Mouse (Mus musculus) heart, postnatal 4 days (tissue): Measurements from ENCODE around the gene Phrf1. TPM values are rescaled to one million over a fixed set of nuclear protein-coding genes. Genes with fewer than 3 reads are reported as not detected.
"Not testable (repeated sequence)": the region's sequence is repeated elsewhere in the genome, so short reads cannot be mapped to it uniquely, and the experiment has no call there.

ENCODE experiments used
- DNase-seq: peaks from one replicate; pipeline ENCODE4 v3.0.0; 2021
- total RNA-seq, 2 experiments: library from RNA; stranded (reverse); gene quantifications; 2 replicates each; pipeline ENCODE4 v1.2.3; 2021

Phrf1 gene
- total RNA-seq, 2 experiments from 2014 or later = 44.3 to 52.2 TPM

GRCm38 (mm10) chr7:141213605-141214235 is 14.9 kb upstream of the Phrf1 start, which contains the start of gene Lmntd2:
Gene Lmntd2 (minus strand): TSS chr7:141214080.
- DNase-seq = no peak

- DNase-seq = no peak
Observed at GRCm38 (mm10) chr7:141214310-141214709, 14.3 kb upstream of the Phrf1 start.

- peak; percentile 91 for DNase-seq
Observed at GRCm38 (mm10) chr7:141215101-141215879, 13.3 kb upstream of the Phrf1 start, which contains the start of gene Rassf7. Gene Rassf7 (plus strand): TSS chr7:141215860.

DNA sequence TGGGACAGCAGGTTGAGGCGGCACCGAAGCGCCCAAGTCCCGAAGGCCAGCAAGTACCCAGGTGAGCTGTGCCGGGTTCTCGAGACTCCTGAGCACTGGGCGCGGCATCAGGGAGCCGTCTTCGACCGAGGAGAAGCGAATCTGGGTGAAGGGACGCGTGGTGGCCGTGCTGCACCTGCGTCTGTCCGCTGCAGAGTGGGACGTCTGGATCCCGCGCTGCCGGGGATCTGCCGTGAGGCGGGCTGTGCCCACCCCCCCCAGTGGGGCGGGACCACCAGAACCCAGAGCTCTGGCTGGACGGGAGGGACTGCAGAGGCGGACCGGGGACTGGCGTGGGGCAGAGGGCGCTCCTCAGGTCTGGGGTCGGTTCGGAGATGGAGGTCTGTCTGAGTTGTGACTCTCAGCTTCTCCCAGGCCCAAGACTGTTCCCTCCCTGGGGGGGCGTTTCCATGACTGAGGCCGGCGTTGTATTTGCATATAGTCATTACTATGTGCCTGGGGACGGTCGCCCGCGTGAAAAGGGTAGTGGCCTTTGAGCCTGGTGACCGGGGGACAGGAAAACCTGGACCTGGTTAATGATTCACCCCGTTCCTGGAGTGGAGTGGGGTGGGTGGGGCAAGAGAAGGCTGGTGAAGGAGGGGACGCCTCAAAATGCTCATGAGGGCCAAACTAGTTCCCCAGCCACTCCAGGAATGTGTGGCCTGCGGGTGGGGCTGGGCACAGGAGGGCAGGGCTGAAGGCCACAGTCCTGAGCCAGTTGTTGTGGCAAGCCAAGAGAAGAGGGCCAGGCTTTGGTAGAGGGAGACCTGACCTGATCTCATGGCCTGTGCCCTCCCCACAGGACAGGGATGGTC is 12.5 kb upstream of the Phrf1 start:
- peak; percentile 45 for DNase-seq

DNA sequence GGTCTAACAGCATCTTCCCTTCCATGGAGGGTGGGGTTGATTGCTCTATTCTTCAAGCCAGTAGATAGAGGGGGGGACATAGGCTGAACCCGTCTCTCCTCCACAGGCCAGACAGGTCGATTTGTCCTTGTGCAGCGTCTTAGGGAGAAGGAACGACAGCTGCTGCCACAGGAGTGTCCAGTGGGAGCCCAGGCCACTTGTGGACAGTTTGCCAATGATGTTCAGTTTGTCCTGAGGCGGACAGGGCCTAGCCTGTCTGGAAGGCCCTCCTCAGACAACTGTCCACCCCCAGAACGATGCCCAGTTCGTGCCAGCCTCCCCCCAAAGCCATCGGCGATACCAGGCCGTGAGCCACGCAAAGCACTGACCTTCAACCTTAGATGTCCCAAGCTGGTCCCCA is 11.7 kb upstream of the Phrf1 start:
- no peak for DNase-seq

GRCm38 (mm10) chr7:141217343-141218013 is 11.1 kb upstream of the Phrf1 start:
- no peak for DNase-seq

DNA sequence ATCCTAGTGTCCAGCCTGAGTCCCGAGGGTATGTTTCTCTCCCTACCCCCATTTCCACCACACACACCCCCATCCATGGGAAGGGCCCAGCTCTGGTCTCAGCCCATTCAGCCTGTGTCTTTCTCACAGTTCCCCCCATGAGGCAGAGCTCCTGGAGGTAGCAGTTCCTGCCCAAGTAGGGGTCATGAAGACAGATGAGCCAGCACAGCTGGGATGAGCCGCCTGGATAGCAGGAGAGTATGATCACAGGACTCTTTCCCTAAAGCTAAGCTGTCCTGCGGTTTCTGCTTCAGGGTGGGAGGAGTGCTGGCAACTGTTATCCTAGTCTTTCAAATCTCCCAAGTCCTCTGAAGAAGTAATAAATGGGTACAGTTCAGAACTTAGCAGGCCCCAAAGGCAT is 10.4 kb upstream of the Phrf1 start:
- no peak for DNase-seq

- DNase-seq = no peak
Observed at GRCm38 (mm10) chr7:141218557-141219133, 9.9 kb upstream of the Phrf1 start.

DNA sequence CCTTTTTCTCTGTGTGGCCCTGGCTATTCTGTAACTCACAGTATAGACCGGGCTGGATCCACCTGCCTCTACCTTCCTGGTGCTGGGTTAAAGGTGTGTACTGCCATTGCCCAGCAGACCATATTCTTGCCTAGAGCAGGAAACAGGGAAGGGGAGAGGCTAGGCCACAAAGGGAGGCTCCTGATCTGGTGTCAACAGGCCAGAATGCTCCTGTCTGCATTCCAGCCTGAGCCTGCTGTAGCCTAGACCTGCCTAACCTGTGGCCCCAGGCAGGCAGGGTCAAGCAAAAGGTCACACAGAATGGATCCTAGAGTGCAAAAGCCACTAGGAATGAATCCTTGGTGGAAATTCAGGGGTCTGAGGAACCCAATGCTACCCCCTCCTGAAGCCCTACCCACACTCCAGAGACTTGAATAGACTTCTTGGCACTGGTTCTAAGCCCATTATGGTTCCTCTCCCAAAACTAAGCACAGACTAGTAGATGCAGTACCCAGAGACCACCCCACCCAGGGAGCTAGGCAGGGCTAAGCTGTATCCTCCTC is 9.0 kb upstream of the Phrf1 start:
- DNase-seq = no peak

GRCm38 (mm10) chr7:141220377-141220776 is 8.2 kb upstream of the Phrf1 start:
- no peak for DNase-seq

GRCm38 (mm10) chr7:141221249-141222125 is 7.1 kb upstream of the Phrf1 start:
- DNase-seq = peak; percentile 98

DNA sequence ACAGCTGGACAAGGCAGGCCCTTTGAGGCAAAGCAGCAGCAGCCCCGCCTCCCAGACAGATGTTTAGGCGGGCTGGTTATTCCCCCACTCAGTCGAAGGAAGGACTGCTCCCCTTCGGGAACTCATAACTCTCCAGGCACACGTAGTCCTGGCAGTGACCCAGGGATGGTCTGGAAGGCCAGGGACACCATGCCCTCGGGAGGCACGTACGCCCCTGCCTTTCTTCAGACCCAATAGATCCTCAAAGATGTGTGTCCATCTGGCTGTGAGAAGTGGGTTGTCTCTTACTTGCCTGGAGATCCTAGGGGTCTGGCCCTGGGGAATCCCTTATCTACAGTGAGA is 6.5 kb upstream of the Phrf1 start:
- DNase-seq = no peak

DNA sequence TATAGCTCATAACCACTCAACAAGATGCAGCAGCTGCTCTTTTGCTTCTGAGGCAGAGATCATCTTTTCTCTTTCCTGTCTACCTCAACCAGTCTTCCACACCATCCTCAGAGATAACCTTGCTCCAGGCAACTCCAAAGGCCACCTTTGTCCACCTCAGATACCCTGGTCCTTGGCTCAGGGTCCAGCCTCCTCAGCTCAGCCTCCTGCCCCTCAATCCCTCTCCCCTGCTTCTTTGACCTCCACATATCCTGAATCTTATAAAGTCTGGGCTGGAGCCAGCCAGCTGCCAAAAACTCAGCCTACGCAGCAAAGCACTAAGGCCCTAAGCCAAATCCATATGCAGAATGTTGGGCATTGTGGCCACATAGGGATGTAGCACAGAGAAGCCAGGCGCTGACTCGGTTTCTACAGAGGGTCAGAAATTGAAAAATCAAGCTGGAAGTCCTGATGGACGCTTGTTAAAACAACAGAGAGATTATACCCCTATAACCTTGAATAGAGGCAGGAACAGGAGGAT is 5.8 kb upstream of the Phrf1 start:
- DNase-seq = no peak

DNA sequence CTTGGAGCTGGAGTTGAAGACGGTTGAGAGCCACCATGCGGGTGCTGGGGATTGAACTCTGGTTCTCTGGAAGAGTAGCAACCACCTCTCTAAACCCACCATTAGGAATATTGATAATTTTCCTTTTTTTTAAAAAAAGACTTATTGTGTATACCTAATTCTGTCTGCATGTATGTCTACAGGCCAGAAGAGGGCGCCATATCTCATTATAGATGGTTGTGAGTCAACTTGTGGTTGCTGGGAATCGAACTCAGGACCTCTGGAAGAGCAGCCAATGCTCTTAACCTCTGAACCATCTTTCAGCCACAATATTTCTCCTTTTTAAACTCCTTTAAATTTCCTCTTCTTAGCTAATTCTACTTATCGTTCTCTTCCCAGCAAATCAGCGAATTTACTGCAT is 2.0 kb upstream of the Phrf1 start:
- no peak for DNase-seq

GRCm38 (mm10) chr7:141227796-141228195 is 788 bp upstream of the Phrf1 start:
- DNase-seq = no peak

- no peak for DNase-seq
Observed at GRCm38 (mm10) chr7:141229702-141230101, 1.1 kb downstream of the Phrf1 start.

DNA sequence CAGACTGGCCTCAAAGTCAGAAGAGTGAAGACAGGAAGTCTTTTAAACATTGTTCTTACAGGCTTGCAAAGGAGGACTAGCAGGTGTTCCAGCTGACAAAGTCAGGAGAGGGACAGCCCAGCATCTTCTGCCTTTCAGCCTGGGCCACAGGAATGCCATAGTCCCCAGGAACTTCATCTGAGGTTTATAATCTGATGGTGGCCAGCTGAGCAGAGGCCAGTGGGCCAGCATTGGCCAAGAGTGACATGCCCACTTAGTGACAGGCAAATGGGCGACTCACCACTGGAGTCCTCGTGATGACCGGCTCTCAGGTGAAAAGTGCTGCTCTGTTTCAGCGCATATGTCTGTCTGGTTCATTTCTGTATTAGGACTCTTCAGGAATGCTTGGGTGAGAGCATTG is 2.0 kb downstream of the Phrf1 start:
- DNase-seq = no peak

- no peak for DNase-seq
Observed at GRCm38 (mm10) chr7:141231111-141231510, 2.5 kb downstream of the Phrf1 start.

- DNase-seq = no peak
Observed at GRCm38 (mm10) chr7:141231551-141231950, 3.0 kb downstream of the Phrf1 start.

DNA sequence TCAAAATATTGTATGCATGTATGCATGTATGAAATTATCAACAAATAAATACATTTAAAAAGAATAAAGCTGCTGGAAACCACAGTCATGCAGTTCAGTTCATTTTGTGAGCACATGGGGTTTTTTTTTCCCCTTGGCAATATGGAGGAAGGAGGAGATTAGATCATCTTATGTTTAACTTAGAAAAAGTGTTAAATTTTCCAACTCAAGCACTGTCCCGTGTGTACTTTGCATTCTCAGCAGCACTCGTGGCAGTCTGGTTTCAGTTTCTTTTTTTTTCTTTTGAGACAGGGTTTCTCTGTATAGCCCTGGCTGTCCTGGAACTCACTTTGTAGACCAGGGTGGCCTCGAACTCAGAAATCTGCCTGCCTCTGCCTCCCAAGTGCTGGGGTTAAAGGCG is 21.9 kb downstream of the Phrf1 start:
- DNase-seq = not testable (repeated sequence)

GRCm38 (mm10) chr7:141256159-141256558 is 27.6 kb downstream of the Phrf1 start:
- DNase-seq = no peak
